Mouse (Mus musculus): ENCODE measurements at regions not wholly inside any gene's neighbourhood (a gene's known extent, or its start where the extent isn't known, plus 50 kb on each side); places are given as distances from the start of the nearest gene placed in this dataset.

- WGBS, result 77% methylated on average over 4 of the region's 4 CpGs
- H3K27ac ChIP-seq (ENCODE audit: insufficient read depth, low read depth, low read length), result no peak overlapping the region
- no peak overlapping the region for H3K4me3 ChIP-seq (ENCODE audit: insufficient read depth, low read depth, low read length)
- no peaks in the 10 kb centered on the region for H3K4me1 ChIP-seq (ENCODE audit: control insufficient read depth, insufficient read depth, low read length)
- TF ChIP-seq POLR2A (IDR thresholded peaks at IDR 0.05; ENCODE audit: low read depth, low read length), result no peak
- no peak for TF ChIP-seq CTCF (conservative IDR thresholded peaks at IDR 0.05; ENCODE audit: insufficient read depth, insufficient read length, low read depth, low read length)
- DNase-seq, result no peak
- H3K36me3 ChIP-seq (ENCODE audit: control insufficient read depth, insufficient read depth, low read length), result no peaks in the 10 kb centered on the region
- H3K27me3 ChIP-seq (replicated peaks; ENCODE audit: control insufficient read depth, insufficient read depth, low read length), result no peaks in the 10 kb centered on the region; the same call in 1 of the 2 replicates
Observed at GRCm38 (mm10) chr11:90088473-90088872, 58.3 kb downstream of the Tmem100 start.

GRCm38 (mm10) chr11:90094052-90094451 is 63.9 kb downstream of the Tmem100 start:
- H3K27ac ChIP-seq (ENCODE audit: insufficient read depth, low read depth, low read length), result no peak overlapping the region
- no peaks in the 10 kb centered on the region; the same call in 1 of the 2 replicates for H3K27me3 ChIP-seq (replicated peaks; ENCODE audit: control insufficient read depth, insufficient read depth, low read length)
- no peaks in the 10 kb centered on the region for H3K4me1 ChIP-seq (ENCODE audit: control insufficient read depth, insufficient read depth, low read length)
- H3K36me3 ChIP-seq (ENCODE audit: control insufficient read depth, insufficient read depth, low read length), result no peaks in the 10 kb centered on the region
- 86% methylated on average over 7 of the region's 7 CpGs for whole genome bisulfite sequencing
- no peak overlapping the region for H3K4me3 ChIP-seq (ENCODE audit: insufficient read depth, low read depth, low read length)
- no peak for TF ChIP-seq CTCF (conservative IDR thresholded peaks at IDR 0.05; ENCODE audit: insufficient read depth, insufficient read length, low read depth, low read length)
- no peak for TF ChIP-seq POLR2A (IDR thresholded peaks at IDR 0.05; ENCODE audit: low read depth, low read length)
- DNase-seq, result no peak

- H3K27ac ChIP-seq (ENCODE audit: insufficient read depth, low read depth, low read length), result no peak overlapping the region
- H3K36me3 ChIP-seq (ENCODE audit: control insufficient read depth, insufficient read depth, low read length), result no peaks in the 10 kb centered on the region
- no peak overlapping the region for H3K4me3 ChIP-seq (ENCODE audit: insufficient read depth, low read depth, low read length)
- H3K4me1 ChIP-seq (ENCODE audit: control insufficient read depth, insufficient read depth, low read length), result no peaks in the 10 kb centered on the region
- DNase-seq, result no peak
- TF ChIP-seq POLR2A (IDR thresholded peaks at IDR 0.05; ENCODE audit: low read depth, low read length) (no peak), CTCF (conservative IDR thresholded peaks at IDR 0.05; ENCODE audit: insufficient read depth, insufficient read length, low read depth, low read length) (no peak)
- 76% methylated on average over 7 of the region's 7 CpGs for WGBS
- no peaks in the 10 kb centered on the region; the same call in 1 of the 2 replicates for H3K27me3 ChIP-seq (replicated peaks; ENCODE audit: control insufficient read depth, insufficient read depth, low read length)
Observed at GRCm38 (mm10) chr11:90094700-90095355, 64.7 kb downstream of the Tmem100 start.

- H3K4me1 ChIP-seq (ENCODE audit: control insufficient read depth, insufficient read depth, low read length), result no peaks in the 10 kb centered on the region
- H3K36me3 ChIP-seq (ENCODE audit: control insufficient read depth, insufficient read depth, low read length), result no peaks in the 10 kb centered on the region
- TF ChIP-seq POLR2A (IDR thresholded peaks at IDR 0.05; ENCODE audit: low read depth, low read length) (no peak), CTCF (conservative IDR thresholded peaks at IDR 0.05; ENCODE audit: insufficient read depth, insufficient read length, low read depth, low read length) (no peak)
- H3K4me3 ChIP-seq (ENCODE audit: insufficient read depth, low read depth, low read length), result no peak overlapping the region
- DNase-seq, result no peak
- no peak overlapping the region for H3K27ac ChIP-seq (ENCODE audit: insufficient read depth, low read depth, low read length)
- 83% methylated on average over 7 of the region's 7 CpGs for WGBS
- H3K27me3 ChIP-seq (replicated peaks; ENCODE audit: control insufficient read depth, insufficient read depth, low read length), result 0 out of 2 replicates have a peak, but pooled peaks cover 1% of the 10 kb centered on the region
Observed at GRCm38 (mm10) chr11:90098471-90098870, 68.3 kb downstream of the Tmem100 start.

- H3K4me3 ChIP-seq (ENCODE audit: insufficient read depth, low read depth, low read length), result no peak overlapping the region
- no peaks in the 10 kb centered on the region for H3K4me1 ChIP-seq (ENCODE audit: control insufficient read depth, insufficient read depth, low read length)
- 61% methylated on average over 1 of the region's 1 CpGs for WGBS
- H3K27me3 ChIP-seq (replicated peaks; ENCODE audit: control insufficient read depth, insufficient read depth, low read length), result 0 out of 2 replicates have a peak, but pooled peaks cover 1% of the 10 kb centered on the region
- peak; percentile 12 for DNase-seq
- no peak overlapping the region for H3K27ac ChIP-seq (ENCODE audit: insufficient read depth, low read depth, low read length)
- no peak for TF ChIP-seq POLR2A (IDR thresholded peaks at IDR 0.05; ENCODE audit: low read depth, low read length)
- TF ChIP-seq CTCF (conservative IDR thresholded peaks at IDR 0.05; ENCODE audit: insufficient read depth, insufficient read length, low read depth, low read length), result no peak
- no peaks in the 10 kb centered on the region for H3K36me3 ChIP-seq (ENCODE audit: control insufficient read depth, insufficient read depth, low read length)
Observed at GRCm38 (mm10) chr11:90099178-90099577, 69.0 kb downstream of the Tmem100 start.

- Histone ChIP-seq H3K4me1 (ENCODE audit: control insufficient read depth, insufficient read depth, low read length) (no peaks in the 10 kb centered on the region), H3K27ac (ENCODE audit: insufficient read depth, low read depth, low read length) (no peak overlapping the region), H3K4me3 (ENCODE audit: insufficient read depth, low read depth, low read length) (no peak overlapping the region), H3K27me3 (replicated peaks; ENCODE audit: control insufficient read depth, insufficient read depth, low read length) (0 out of 2 replicates have a peak, but pooled peaks cover 1% of the 10 kb centered on the region), H3K36me3 (ENCODE audit: control insufficient read depth, insufficient read depth, low read length) (no peaks in the 10 kb centered on the region)
- 90% methylated on average over 2 of the region's 2 CpGs for WGBS
- no peak for DNase-seq
- TF ChIP-seq POLR2A (IDR thresholded peaks at IDR 0.05; ENCODE audit: low read depth, low read length) (no peak), CTCF (conservative IDR thresholded peaks at IDR 0.05; ENCODE audit: insufficient read depth, insufficient read length, low read depth, low read length) (no peak)
Observed at GRCm38 (mm10) chr11:90100161-90100560, 70.0 kb downstream of the Tmem100 start.

GRCm38 (mm10) chr11:90101284-90101683 is 71.1 kb downstream of the Tmem100 start:
- DNase-seq, result no peak
- H3K27ac ChIP-seq (ENCODE audit: insufficient read depth, low read depth, low read length), result no peak overlapping the region

More at GRCm38 (mm10) chr11:90101284-90101683, 71.1 kb downstream of the Tmem100 start:
- 70% methylated on average over 8 of the region's 8 CpGs for WGBS
- H3K27me3 ChIP-seq (replicated peaks; ENCODE audit: control insufficient read depth, insufficient read depth, low read length), result 0 out of 2 replicates have a peak, but pooled peaks cover 1% of the 10 kb centered on the region
- no peaks in the 10 kb centered on the region for H3K4me1 ChIP-seq (ENCODE audit: control insufficient read depth, insufficient read depth, low read length)
- no peaks in the 10 kb centered on the region for H3K36me3 ChIP-seq (ENCODE audit: control insufficient read depth, insufficient read depth, low read length)
- no peak overlapping the region for H3K4me3 ChIP-seq (ENCODE audit: insufficient read depth, low read depth, low read length)
- no peak for TF ChIP-seq POLR2A (IDR thresholded peaks at IDR 0.05; ENCODE audit: low read depth, low read length)
- TF ChIP-seq CTCF (conservative IDR thresholded peaks at IDR 0.05; ENCODE audit: insufficient read depth, insufficient read length, low read depth, low read length), result no peak
